Comparison of ENCODE assay signal across 11 mouse cellular contexts in genomic region chr10:31592095-31592740, GRCm38 (mm10). TPM values are rescaled to one million over a fixed set of nuclear protein-coding genes. Genes with fewer than 3 reads are reported as not detected.
DNase-seq lines count a peak whose midpoint lies in the region; ATAC-seq and TF ChIP-seq lines count a peak whose summit lies in the region.
"Had no signal": no experiment of that assay in that cellular context is flagged by ENCODE, and none has a peak within 500 bp of the region (broad histone marks: within the 10 kb centered on the region; RNA-seq: fewer than 3 reads in every experiment).

No protein-coding gene starts in this region.

- ATAC-seq in kidney, embryonic 15.5 days (replicated peaks; ENCODE audit: low FRiP score), result peak; percentile 63
- peak; percentile 53; the same call in 1 of the 2 replicates for ATAC-seq in embryonic facial prominence, embryonic 11.5 days (replicated peaks; ENCODE audit: insufficient number of reproducible peaks, low FRiP score, low TSS enrichment, low read depth)
- ATAC-seq in hindbrain, postnatal 0 days, result peak; percentile 57
- 0 out of 2 replicates have a peak, but pooled peaks have one; percentile 47 for ATAC-seq in midbrain, postnatal 0 days (ENCODE audit: low FRiP score)
- ATAC-seq in megakaryocyte, adult 5-6 weeks (ENCODE audit: poor library complexity, severe bottlenecking), result no peak

- peaks cover 23% of the 10 kb centered on the region for H3K4me1 ChIP-seq in kidney, embryonic 15.5 days
- no peaks in the 10 kb centered on the region for H3K4me1 ChIP-seq in embryonic facial prominence, embryonic 11.5 days (ENCODE audit: control insufficient read depth, insufficient read depth, low read length)
- peaks cover 12% of the 10 kb centered on the region for H3K4me1 ChIP-seq in hindbrain, postnatal 0 days (ENCODE audit: insufficient read depth, low read length)
- H3K4me1 ChIP-seq in midbrain, postnatal 0 days (ENCODE audit: insufficient read depth, low read length), result peaks cover 13% of the 10 kb centered on the region

- H3K9ac ChIP-seq in kidney, embryonic 15.5 days, result no peak overlapping the region
- H3K9ac ChIP-seq in embryonic facial prominence, embryonic 11.5 days (replicated peaks; ENCODE audit: low read length), result no peak overlapping the region
- H3K9ac ChIP-seq in hindbrain, postnatal 0 days (replicated peaks; ENCODE audit: low read length), result no peak overlapping the region
- no peak overlapping the region for H3K9ac ChIP-seq in midbrain, postnatal 0 days (replicated peaks; ENCODE audit: low read length, poor library complexity, severe bottlenecking)
- H3K9ac ChIP-seq: embryonic facial prominence, embryonic 15.5 days; liver, embryonic 13.5 days had no signal

- H3K9me3 ChIP-seq in kidney, embryonic 15.5 days (replicated peaks), result no peaks in the 10 kb centered on the region
- H3K9me3 ChIP-seq in embryonic facial prominence, embryonic 11.5 days (replicated peaks; ENCODE audit: control insufficient read depth, low read length), result no peaks in the 10 kb centered on the region
- H3K9me3 ChIP-seq in hindbrain, postnatal 0 days (ENCODE audit: low read length), result no peaks in the 10 kb centered on the region
- H3K9me3 ChIP-seq in midbrain, postnatal 0 days (ENCODE audit: low read length), result no peaks in the 10 kb centered on the region
- H3K9me3 ChIP-seq: embryonic facial prominence, embryonic 15.5 days; liver, embryonic 13.5 days had no signal

- no peaks in the 10 kb centered on the region for H3K27me3 ChIP-seq in kidney, embryonic 15.5 days
- H3K27me3 ChIP-seq in embryonic facial prominence, embryonic 11.5 days (ENCODE audit: control insufficient read depth, insufficient read depth, low read length), result no peaks in the 10 kb centered on the region
- H3K27me3 ChIP-seq in hindbrain, postnatal 0 days (ENCODE audit: insufficient read depth, low read length), result no peaks in the 10 kb centered on the region
- no peaks in the 10 kb centered on the region for H3K27me3 ChIP-seq in midbrain, postnatal 0 days (ENCODE audit: insufficient read depth, low read length)
- H3K27me3 ChIP-seq: embryonic facial prominence, embryonic 15.5 days; liver, embryonic 13.5 days had no signal

- no peaks in the 10 kb centered on the region for H3K36me3 ChIP-seq in kidney, embryonic 15.5 days
- H3K36me3 ChIP-seq in embryonic facial prominence, embryonic 11.5 days (replicated peaks; ENCODE audit: control insufficient read depth, insufficient read depth, low read depth, low read length), result no peaks in the 10 kb centered on the region
- H3K36me3 ChIP-seq in hindbrain, postnatal 0 days (ENCODE audit: insufficient read depth, low read length), result no peaks in the 10 kb centered on the region
- no peaks in the 10 kb centered on the region for H3K36me3 ChIP-seq in midbrain, postnatal 0 days (ENCODE audit: insufficient read depth, low read length)
- H3K36me3 ChIP-seq: embryonic facial prominence, embryonic 15.5 days; liver, embryonic 13.5 days had no signal

- TF ChIP-seq CTCF in hindbrain, postnatal 0 days (IDR thresholded peaks at IDR 0.05; ENCODE audit: low read depth), result no peak
- no peak for TF ChIP-seq CTCF in midbrain, postnatal 0 days (IDR thresholded peaks at IDR 0.05)

- peak overlapping the region; percentile 68 for H3K27ac ChIP-seq in kidney, embryonic 15.5 days
- no peak overlapping the region for H3K27ac ChIP-seq in embryonic facial prominence, embryonic 11.5 days (replicated peaks; ENCODE audit: low read depth, low read length)
- peak overlapping the region; percentile 68; the same call in 1 of the 2 replicates for H3K27ac ChIP-seq in hindbrain, postnatal 0 days
- peak overlapping the region; percentile 62 for H3K27ac ChIP-seq in midbrain, postnatal 0 days (ENCODE audit: low read depth, low read length)
- H3K27ac ChIP-seq: embryonic facial prominence, embryonic 15.5 days; liver, embryonic 13.5 days had no signal

- 23% methylated on average over 3 of the region's 3 CpGs for WGBS in kidney, embryonic 15.5 days
- 46% methylated on average over 3 of the region's 3 CpGs for WGBS in embryonic facial prominence, embryonic 11.5 days
- 38% methylated on average over 3 of the region's 3 CpGs for WGBS in hindbrain, postnatal 0 days
- 69% methylated on average over 3 of the region's 3 CpGs for WGBS in midbrain, postnatal 0 days

- no peak for DNase-seq in kidney, postnatal 25 days
- no peak for DNase-seq in embryonic facial prominence, embryonic 11.5 days (ENCODE audit: low spot score)
- DNase-seq in hindbrain, postnatal 0 days (ENCODE audit: low spot score), result no peak
- DNase-seq in midbrain, postnatal 0 days (ENCODE audit: low spot score), result no peak
- DNase-seq in thymus, postnatal 14 days, result no peak
- no peak for DNase-seq in spleen, adult 12 weeks (ENCODE audit: low spot score)
- DNase-seq: kidney, adult 11 months; liver, embryonic 13.5 days had no signal

- H3K4me2 ChIP-seq in kidney, embryonic 15.5 days, result peak overlapping the region; percentile 4; the same call in 1 of the 2 replicates
- no peak overlapping the region for H3K4me2 ChIP-seq in embryonic facial prominence, embryonic 11.5 days (ENCODE audit: low read depth, low read length)
- no peak overlapping the region for H3K4me2 ChIP-seq in hindbrain, postnatal 0 days (ENCODE audit: low read depth, low read length)
- H3K4me2 ChIP-seq in midbrain, postnatal 0 days (ENCODE audit: low read depth, low read length, poor library complexity, severe bottlenecking), result no peak overlapping the region
- H3K4me2 ChIP-seq: embryonic facial prominence, embryonic 15.5 days; liver, embryonic 13.5 days had no signal

- H3K4me3 ChIP-seq in kidney, embryonic 15.5 days (replicated peaks), result no peak overlapping the region
- H3K4me3 ChIP-seq in embryonic facial prominence, embryonic 11.5 days (ENCODE audit: low read depth, low read length), result no peak overlapping the region
- no peak overlapping the region for H3K4me3 ChIP-seq in hindbrain, postnatal 0 days (ENCODE audit: low read length)
- no peak overlapping the region for H3K4me3 ChIP-seq in midbrain, postnatal 0 days (ENCODE audit: low read depth, low read length)
- H3K4me3 ChIP-seq: embryonic facial prominence, embryonic 15.5 days; liver, embryonic 13.5 days had no signal

RNA-seq across cellular contexts. Expression of gene Rnf217, which starts 16.8 kb away (rescaled TPM):
- polyA plus RNA-seq in kidney, embryonic 15.5 days (2015; fragmentation: Nextera tagmentation; extraction: Ambion mirVana), result 1.3 and 1.5 TPM in 2 replicates
- polyA plus RNA-seq in embryonic facial prominence, embryonic 11.5 days (2014; fragmentation: Nextera tagmentation; extraction: Ambion mirVana), result 1.9 and 2.3 TPM in 2 replicates
- 10.5 and 11.2 TPM in 2 replicates for total RNA-seq in hindbrain, postnatal 0 days (2014; rRNA removed)
- 1.8 TPM in 2 replicates for polyA plus RNA-seq in hindbrain, postnatal 0 days (2015; fragmentation: Nextera tagmentation; extraction: Ambion mirVana)
- total RNA-seq in midbrain, postnatal 0 days (2014; rRNA removed), result 11.5 and 14.7 TPM in 2 replicates
- polyA plus RNA-seq in midbrain, postnatal 0 days (2015; fragmentation: Nextera tagmentation; extraction: Ambion mirVana), result 1.6 and 2.0 TPM in 2 replicates
- total RNA-seq in megakaryocyte, adult 5-6 weeks (2015), result 4.1 and 4.2 TPM in 2 replicates
- total RNA-seq in megakaryocyte, adult 5-6 weeks (2017), result 2.4 and 2.6 TPM in 2 replicates
